Mouse (Mus musculus) left cerebral cortex, adult 9 months (tissue): Measurements from ENCODE around the gene 3110082J24Rik.
"Not testable (repeated sequence)": the region's sequence is repeated elsewhere in the genome, so short reads cannot be mapped to it uniquely, and the experiment has no call there.

Source experiments
- DNase-seq, 2 experiments: peaks; one replicate each; pipeline ENCODE4 v3.0.0; 2022; ENCODE audit warnings: low spot score in 2 of 2

3110082J24Rik gene

GRCm38 (mm10) chr5:30072825-30073821, 32.8 kb downstream of the 3110082J24Rik start, which contains the start of gene Tyms:
TSS of gene Tyms (minus strand) at chr5:30073617.
- DNase-seq = peak; percentile 8 to 71

- DNase-seq = no peak
Measured at GRCm38 (mm10) chr5:30072377-30072776, 33.5 kb downstream of the 3110082J24Rik start.

GRCm38 (mm10) chr5:30071677-30072076, 34.2 kb downstream of the 3110082J24Rik start:
- DNase-seq = no peak

GRCm38 (mm10) chr5:30067726-30068125, 38.2 kb downstream of the 3110082J24Rik start:
- DNase-seq = no peak

GRCm38 (mm10) chr5:30059607-30060006, 46.3 kb downstream of the 3110082J24Rik start:
- not testable (repeated sequence) for DNase-seq

GRCm38 (mm10) chr5:30058216-30058731, 47.6 kb downstream of the 3110082J24Rik start:
- no peak for DNase-seq
